Mouse (Mus musculus) right cerebral cortex, postnatal 14 days (tissue): ENCODE measurements around the gene Tmem160.

Experiments
- DNase-seq: peaks from one replicate; pipeline ENCODE4 v3.0.0; 2022

Tmem160 gene

GRCm38 (mm10) chr7:16451656-16452055 is 923 bp upstream of the Tmem160 start:
- no peak for DNase-seq

- no peak for DNase-seq
These were observed 636 bp downstream of the Tmem160 start for GRCm38 (mm10) chr7:16453118-16453711.

DNA sequence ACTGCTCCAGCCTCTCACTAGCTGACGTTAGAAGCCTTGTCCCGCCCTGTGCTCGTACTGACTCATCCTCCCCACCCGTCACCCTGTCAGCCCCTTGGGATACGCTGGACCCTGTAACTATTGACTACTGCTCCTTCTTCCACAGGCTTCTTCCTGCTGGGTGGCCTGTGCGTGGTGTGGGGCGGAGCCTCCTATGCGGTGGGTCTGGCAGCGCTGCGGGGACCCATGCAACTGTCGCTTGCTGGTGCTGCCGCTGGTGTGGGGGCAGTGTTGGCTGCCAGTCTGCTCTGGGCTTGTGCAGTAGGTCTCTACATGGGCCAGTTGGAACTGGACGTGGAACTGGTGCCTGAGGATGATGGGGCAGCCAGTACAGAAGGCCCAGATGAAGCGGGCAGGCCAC is 2.4 kb downstream of the Tmem160 start:
- DNase-seq = no peak

- DNase-seq = no peak
These were observed 3.7 kb downstream of the Tmem160 start for GRCm38 (mm10) chr7:16456289-16456688.

DNA sequence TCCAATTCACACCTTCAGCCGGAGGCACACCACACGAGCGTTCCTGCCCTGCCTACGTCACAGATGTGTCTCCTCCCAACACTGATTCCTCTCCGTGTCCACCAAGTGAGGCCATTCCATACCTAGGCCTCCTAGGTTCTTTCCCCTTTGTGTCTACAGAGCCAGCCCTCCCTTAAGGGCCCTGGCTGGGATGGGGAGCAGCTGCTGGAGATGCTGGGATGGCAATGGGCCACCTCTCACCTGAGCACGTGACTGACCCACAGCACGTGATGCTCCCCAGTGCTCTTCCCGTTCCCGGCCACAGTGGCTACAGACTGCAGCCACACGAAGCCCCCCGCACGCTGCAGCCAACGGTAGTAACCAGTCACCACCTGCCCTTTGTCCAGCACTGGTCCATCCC is 8.0 kb downstream of the Tmem160 start:
- no peak for DNase-seq

GRCm38 (mm10) chr7:16461151-16461550 is 8.6 kb downstream of the Tmem160 start:
- DNase-seq = no peak

DNA sequence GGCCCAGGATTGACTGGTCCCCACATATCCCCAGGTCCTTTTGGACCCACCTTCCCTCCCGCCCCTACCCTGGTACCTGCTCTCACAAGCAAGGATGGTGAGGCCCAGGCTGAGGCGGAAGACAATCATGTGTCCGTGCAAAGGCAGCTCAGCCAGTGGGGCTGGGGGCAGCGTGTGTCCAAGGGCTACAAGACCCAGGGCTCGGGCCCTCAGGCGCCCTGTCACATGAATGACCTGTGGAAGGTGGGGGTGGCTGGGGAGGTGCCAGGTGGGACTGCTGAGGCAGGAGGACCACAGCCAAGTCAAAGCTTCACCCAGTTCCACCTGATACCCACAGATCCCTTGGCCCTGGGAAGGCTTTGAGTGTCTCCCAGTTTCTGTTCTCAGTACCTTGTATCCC is 9.1 kb downstream of the Tmem160 start:
- DNase-seq = no peak

DNA sequence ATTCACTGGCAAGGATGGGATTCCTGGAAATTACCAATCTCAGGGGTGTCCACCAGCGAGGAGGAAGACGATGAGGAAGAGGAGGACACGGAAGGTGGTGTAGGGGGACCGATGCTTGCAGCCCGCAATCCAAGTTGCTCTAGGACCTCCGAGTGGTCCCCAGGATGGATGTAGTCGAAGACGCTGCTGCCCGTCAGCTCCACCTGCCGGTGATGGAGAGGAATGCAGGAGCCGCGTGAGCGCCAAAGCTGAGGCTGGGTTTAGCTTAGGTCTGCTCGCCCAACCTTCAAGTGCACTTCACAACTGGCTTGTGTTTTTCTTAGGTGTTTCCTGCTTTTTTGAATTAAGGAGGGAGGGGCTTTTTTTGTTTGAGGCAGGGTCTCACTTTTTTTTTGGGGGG is 10.6 kb downstream of the Tmem160 start:
- peak; percentile 83 for DNase-seq

- DNase-seq = peak; percentile 68
These were observed 12.6 kb downstream of the Tmem160 start for GRCm38 (mm10) chr7:16465160-16465559.

DNA sequence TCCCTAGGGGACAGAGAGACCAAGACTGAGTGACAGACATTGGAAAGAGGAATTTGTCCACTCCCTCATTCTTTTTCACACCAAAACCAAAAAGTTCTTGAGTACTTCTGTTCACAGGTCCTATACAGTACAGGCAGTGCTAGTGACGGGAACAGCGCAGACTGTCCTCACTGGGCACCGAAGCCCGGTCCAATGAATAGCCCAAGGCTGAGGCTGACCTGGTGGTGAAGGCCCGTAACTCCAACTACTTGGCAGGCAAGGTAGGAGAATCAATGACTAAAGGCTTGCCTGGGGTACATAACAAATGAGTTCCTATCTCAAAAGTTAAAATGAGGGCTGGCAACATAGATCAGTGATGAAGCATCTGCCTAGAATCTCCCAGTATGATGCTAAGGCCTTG is 13.0 kb downstream of the Tmem160 start:
- no peak for DNase-seq

GRCm38 (mm10) chr7:16466565-16466964 is 14.0 kb downstream of the Tmem160 start:
- no peak for DNase-seq

DNA sequence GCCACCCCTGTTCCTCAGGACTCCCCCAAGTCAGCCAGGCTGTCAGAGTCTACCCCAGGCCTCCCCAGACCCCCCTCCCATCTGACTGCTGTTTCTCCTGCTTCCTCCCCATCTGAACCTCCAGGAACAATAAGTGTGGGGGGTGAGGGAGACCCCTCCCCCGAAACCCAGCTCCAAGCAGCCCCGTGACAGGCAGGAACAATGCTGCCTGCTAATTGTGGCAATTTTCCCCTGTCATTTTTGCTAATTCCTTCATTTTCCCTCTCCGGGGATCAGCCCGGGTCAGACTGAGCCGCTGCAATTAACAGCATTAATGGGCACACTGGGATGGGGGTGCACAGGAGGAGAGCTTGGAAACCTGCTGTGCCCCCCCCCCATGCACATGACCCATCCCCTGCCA is 15.5 kb downstream of the Tmem160 start:
- no peak for DNase-seq

- DNase-seq = no peak
These were observed 19.0 kb downstream of the Tmem160 start for GRCm38 (mm10) chr7:16471549-16471948.

DNA sequence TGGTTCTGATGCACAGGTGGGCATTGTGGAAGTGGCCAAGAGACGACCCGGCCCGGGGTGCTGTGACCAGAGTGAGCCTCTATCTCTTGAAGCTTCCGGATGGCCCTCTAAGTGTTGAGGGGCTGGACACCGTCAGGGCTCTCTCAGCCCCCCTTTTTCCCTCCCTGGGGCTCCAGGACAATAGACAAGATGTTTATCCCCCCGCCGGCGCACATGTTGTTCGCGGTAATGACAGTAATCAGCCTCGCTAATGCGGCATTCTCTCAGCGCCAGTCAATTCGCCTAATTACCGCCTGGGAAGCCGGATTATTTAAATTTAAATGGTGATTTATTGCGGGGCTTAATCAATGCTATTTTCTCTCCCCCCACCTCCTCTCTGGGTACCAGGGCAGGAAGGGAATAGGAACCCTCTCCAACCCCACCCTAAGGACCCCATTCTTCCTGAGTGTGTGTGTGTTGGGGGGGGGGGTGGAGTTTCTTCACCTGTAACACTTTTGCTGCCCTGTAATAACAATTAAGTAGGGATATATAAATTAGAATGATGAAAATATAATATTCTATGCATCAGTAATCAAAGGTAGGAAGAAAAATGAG is 19.6 kb downstream of the Tmem160 start:
- DNase-seq = no peak

DNA sequence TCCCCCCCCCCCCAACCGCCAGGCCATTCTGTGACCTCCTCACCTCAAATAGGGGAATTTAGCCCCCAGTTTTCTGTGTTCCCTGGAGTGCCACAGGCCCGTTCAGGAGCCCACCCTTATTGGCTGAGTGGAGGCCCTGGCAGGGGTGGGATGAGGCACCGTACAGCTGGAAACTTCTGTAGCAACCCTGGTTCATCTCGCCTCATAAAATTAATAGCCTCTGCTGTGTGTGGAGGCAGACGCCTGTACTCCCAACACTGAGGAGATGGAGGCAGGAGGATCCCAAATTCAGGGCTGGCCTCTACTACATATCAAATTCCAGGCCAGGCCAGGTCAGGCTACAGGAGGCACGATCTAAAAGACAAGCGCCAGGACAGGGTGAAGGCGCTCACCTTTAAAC is 21.3 kb downstream of the Tmem160 start:
- no peak for DNase-seq

- no peak for DNase-seq
These were observed 21.9 kb downstream of the Tmem160 start for GRCm38 (mm10) chr7:16474445-16474844.

DNA sequence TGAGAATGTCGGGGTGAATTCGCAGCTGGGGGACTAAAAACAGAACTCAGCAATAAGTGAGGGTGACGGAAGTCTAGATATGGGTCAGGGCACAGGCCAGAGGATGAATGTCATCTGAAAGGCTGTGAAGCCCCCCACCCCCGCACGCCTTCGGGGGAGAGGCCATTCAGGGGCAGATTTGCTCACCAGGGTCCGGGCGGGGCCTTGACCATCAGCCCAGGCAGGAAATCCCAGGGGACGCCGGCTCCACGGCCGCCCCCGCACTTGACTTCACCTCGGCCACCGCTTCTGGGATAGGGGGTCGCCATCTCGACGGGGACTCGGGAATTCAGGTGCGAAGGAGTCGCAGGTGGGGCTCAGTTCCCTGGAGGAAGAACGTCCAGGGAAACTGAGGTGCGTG is 22.7 kb downstream of the Tmem160 start:
- no peak for DNase-seq

DNA sequence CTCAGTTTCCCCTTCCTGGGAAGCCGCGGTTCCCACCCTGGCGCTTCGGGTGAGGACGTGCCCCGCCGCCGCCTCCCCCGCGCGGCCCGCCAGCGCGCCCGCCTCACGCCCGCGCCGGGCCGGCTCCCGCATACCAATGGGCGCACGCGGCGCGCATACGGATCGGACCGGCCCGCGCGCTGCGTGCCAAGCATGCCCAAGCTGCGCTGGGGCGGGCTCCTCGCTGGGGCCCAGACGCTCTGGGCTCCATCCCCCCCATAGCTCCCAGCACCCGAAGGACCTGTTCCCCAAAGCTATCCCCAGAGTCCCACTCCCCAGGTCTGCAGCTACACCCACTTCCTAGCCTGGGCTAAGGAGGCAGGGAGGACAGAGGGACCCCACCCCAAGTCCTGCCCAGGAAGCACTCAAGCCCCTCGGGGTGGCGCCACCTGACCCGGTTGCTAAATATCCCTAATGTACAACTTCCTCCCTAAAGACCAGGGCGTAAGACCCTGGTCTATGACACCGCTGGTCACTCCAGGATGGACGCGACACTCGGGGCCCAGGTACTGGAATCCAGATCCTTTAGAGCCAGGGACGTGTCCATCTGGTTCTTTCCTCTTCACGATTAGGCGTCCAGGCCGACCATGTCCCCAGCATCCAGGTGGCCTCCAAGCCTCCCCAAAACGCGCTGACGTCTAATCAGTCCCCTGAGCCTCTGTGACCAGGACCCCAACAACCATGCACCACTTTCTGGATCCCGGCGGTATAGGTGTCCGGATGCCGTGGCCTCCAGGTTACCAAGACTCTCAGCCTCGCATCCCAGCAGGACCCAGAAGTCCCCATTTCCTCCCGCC is 23.4 kb downstream of the Tmem160 start:
- DNase-seq = no peak

GRCm38 (mm10) chr7:16476600-16476989 is 24.0 kb downstream of the Tmem160 start:
- no peak for DNase-seq

GRCm38 (mm10) chr7:16477628-16478027 is 25.0 kb downstream of the Tmem160 start, which contains the start of gene Npas1:
Gene Npas1 (minus strand): TSS chr7:16477728.
- no peak for DNase-seq

DNA sequence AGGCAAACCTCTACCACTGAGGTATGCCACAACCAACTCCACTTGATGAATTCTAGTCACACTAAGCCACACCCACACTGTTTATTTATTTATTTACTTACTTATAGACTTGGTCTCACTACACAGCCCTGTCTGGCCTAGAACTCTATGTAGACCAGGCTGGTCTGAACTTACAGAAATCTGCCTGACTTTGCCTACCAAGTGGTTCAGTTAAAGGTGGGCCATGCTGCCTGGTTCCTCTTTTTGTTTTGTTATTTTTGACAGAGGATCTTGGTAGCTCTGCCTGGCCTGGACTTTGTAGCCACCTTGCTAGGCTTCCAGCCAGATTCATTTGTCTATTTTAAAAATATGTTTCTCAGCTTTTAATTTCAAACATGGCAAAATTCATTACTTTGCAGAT is 36.2 kb downstream of the Tmem160 start:
- no peak for DNase-seq

GRCm38 (mm10) chr7:16489948-16490347 is 37.4 kb downstream of the Tmem160 start:
- peak; percentile 36 for DNase-seq

DNA sequence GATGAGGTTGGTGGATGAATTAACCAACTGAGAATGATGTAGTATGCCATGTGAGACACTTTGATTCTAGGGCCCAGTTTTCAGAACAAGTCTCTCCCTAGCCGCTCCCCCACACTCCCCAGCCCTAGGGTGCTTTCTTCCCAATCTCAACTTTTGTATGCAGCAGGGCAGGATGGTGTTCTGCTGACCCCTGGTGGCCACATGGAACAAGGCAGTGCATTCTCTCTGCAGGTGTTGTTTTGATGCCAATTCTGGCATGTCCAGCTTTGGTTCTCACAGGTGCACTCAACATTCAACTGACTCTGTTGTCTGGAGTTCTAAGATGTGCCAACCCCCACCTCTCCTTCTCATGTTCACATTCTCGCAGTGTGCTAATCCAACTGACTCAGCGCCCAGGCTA is 39.2 kb downstream of the Tmem160 start:
- DNase-seq = peak; percentile 60

DNA sequence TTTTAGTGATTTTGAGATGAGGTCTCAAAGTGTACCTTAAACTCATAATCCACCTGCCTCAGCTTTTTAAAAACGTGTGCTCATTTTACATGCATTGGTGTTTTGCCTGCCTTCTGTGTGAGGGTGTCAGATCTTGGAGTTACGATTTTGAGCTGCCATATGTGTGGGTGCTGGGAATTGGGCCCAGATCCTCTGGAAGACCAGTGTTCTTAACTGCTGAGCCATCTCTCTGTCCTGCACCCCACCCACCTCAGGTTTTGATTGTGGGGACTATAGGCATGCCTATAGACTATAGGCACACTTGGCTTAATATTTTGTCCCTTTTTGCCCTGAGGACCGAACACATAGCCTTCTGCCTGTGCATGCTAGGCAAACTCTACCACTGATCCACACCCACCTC is 39.6 kb downstream of the Tmem160 start:
- peak; percentile 27 for DNase-seq
